Mouse (Mus musculus) CH12.LX (cell line): ENCODE data around the gene Bola3. TPM values are rescaled to one million over a fixed set of nuclear protein-coding genes. Genes with fewer than 3 reads are reported as not detected.
"Not testable (repeated sequence)": the region's sequence is repeated elsewhere in the genome, so short reads cannot be mapped to it uniquely, and the experiment has no call there.

Experiments
- DNase-seq: peaks from one replicate; pipeline ENCODE4 v3.0.0-alpha.2; 2013; ENCODE audit errors: extremely low read depth
- H3K27ac ChIP-seq: 2 replicates; pipeline ENCODE4 v1.5.1; 2012; ENCODE audit warnings: low read depth, mild to moderate bottlenecking, control low read depth, moderate library complexity; ENCODE audit not compliant: insufficient read depth
- H3K27me3 ChIP-seq: replicated peaks from 2 replicates; pipeline ENCODE3; 2012; ENCODE audit warnings: inconsistent platforms
- H3K36me3 ChIP-seq, 2 experiments: replicated peaks in 1 of 2; 2 replicates each; pipeline versions ENCODE3 to v1.6.1; 2012; ENCODE audit warnings: inconsistent platforms in 1 of 2, low read length in 1 of 2, mild to moderate bottlenecking in 1 of 2, mixed read lengths in 1 of 2, moderate library complexity in 1 of 2; ENCODE audit not compliant: control insufficient read depth in 1 of 2, insufficient read depth in 1 of 2
- H3K4me1 ChIP-seq, 2 experiments: 2 replicates each; pipeline ENCODE4 v1.6.1; 2012; ENCODE audit warnings: inconsistent platforms in 1 of 2, moderate library complexity in 1 of 2; ENCODE audit not compliant: insufficient read depth in 2 of 2, control insufficient read depth in 1 of 2
- H3K4me2 ChIP-seq: 2 replicates; pipeline ENCODE4 v1.6.1; 2012; ENCODE audit warnings: low read depth, mild to moderate bottlenecking, control low read depth; ENCODE audit not compliant: poor library complexity, insufficient read depth, severe bottlenecking
- H3K4me3 ChIP-seq, 3 experiments: fragments of 150-350 bp in 1 of 3; sonication (generic) in 1 of 3; replicated peaks in 1 of 3; 2 replicates each; pipeline versions ENCODE3 to v1.5.1; 2011 to 2012; ENCODE audit warnings: low read depth in 2 of 3, low read length in 2 of 3, mild to moderate bottlenecking in 2 of 3, moderate library complexity in 2 of 3, control low read depth in 1 of 3, improper control_type of control experiment in 1 of 3, inconsistent platforms in 1 of 3, mixed read lengths in 1 of 3; ENCODE audit not compliant: poor library complexity in 1 of 3
- H3K79me2 ChIP-seq: replicated peaks from 2 replicates; pipeline ENCODE4 v1.6.1; 2012; ENCODE audit warnings: mild to moderate bottlenecking, moderate library complexity; ENCODE audit not compliant: control insufficient read depth, poor library complexity, insufficient read depth, severe bottlenecking; ENCODE audit errors: extremely low read depth
- H3K9ac ChIP-seq: 2 replicates; pipeline ENCODE4 v1.6.1; 2012; ENCODE audit warnings: low read depth, mild to moderate bottlenecking, control low read depth, moderate library complexity; ENCODE audit not compliant: insufficient read depth
- H3K9me3 ChIP-seq: replicated peaks from 2 replicates; pipeline ENCODE3; 2012; ENCODE audit warnings: low read length, inconsistent platforms, mixed read lengths
- CHD2 ChIP-seq: IDR thresholded peaks from 2 replicates; pipeline ENCODE4 v1.6.1; 2011; ENCODE audit warnings: low read length, improper control_type of control experiment
- E2F4 ChIP-seq: IDR thresholded peaks from 2 replicates; pipeline ENCODE4 v1.6.1; 2011; ENCODE audit warnings: low read depth, low read length, improper control_type of control experiment; ENCODE audit not compliant: insufficient replicate concordance
- EP300 ChIP-seq: IDR thresholded peaks from 2 replicates; pipeline ENCODE4 v1.6.1; 2011; ENCODE audit warnings: low read length, improper control_type of control experiment
- IRF4 ChIP-seq: IDR thresholded peaks from 2 replicates; pipeline ENCODE4 v1.6.1; 2014; ENCODE audit warnings: low read depth, mild to moderate bottlenecking, inconsistent platforms, low read length, improper control_type of control experiment
- JUND ChIP-seq: conservative IDR thresholded peaks from 2 replicates; pipeline ENCODE4 v1.6.1; 2011; ENCODE audit warnings: low read depth, low read length, improper control_type of control experiment
- KAT2A ChIP-seq: IDR thresholded peaks from 2 replicates; pipeline ENCODE4 v1.6.1; 2012; ENCODE audit warnings: low read length, improper control_type of control experiment, inconsistent platforms; ENCODE audit not compliant: insufficient replicate concordance
- MAX ChIP-seq: IDR thresholded peaks from 2 replicates; pipeline ENCODE4 v1.6.1; 2011; ENCODE audit warnings: low read length, improper control_type of control experiment
- MAZ ChIP-seq: IDR thresholded peaks from 2 replicates; pipeline ENCODE4 v1.6.1; 2012; ENCODE audit warnings: low read depth, mild to moderate bottlenecking, inconsistent platforms, low read length, improper control_type of control experiment, moderate library complexity
- MEF2A ChIP-seq: IDR thresholded peaks from 2 replicates; pipeline ENCODE4 v1.6.1; 2014; ENCODE audit warnings: low read depth, mild to moderate bottlenecking, inconsistent platforms, low read length, improper control_type of control experiment, borderline replicate concordance
- MYC ChIP-seq: IDR thresholded peaks from 2 replicates; pipeline ENCODE4 v1.6.1; 2011; ENCODE audit warnings: low read depth, mild to moderate bottlenecking, improper control_type of control experiment, low read length
- NELFE ChIP-seq: IDR thresholded peaks from 2 replicates; pipeline ENCODE4 v1.6.1; 2011; ENCODE audit warnings: low read depth, low read length, improper control_type of control experiment
- POLR2AphosphoS2 ChIP-seq: IDR thresholded peaks from 2 replicates; pipeline ENCODE4 v1.6.1; 2011; ENCODE audit warnings: low read depth, low read length, improper control_type of control experiment
- TBP ChIP-seq: conservative IDR thresholded peaks from 2 replicates; pipeline ENCODE4 v1.6.1; 2011; ENCODE audit warnings: low read depth, low read length, improper control_type of control experiment
- USF1 ChIP-seq: IDR thresholded peaks from 2 replicates; pipeline ENCODE4 v1.6.1; 2014; ENCODE audit warnings: low read depth, mild to moderate bottlenecking, inconsistent platforms, low read length, improper control_type of control experiment
- USF2 ChIP-seq: conservative IDR thresholded peaks from 2 replicates; pipeline ENCODE4 v1.6.1; 2011; ENCODE audit warnings: low read depth, low read length, improper control_type of control experiment
- ZKSCAN1 ChIP-seq: IDR thresholded peaks from 2 replicates; pipeline ENCODE4 v1.6.1; 2012; ENCODE audit warnings: low read depth, inconsistent platforms, low read length, improper control_type of control experiment, borderline replicate concordance
- ZNF384 ChIP-seq: IDR thresholded peaks from 2 replicates; pipeline ENCODE4 v1.6.1; 2012; ENCODE audit warnings: low read depth, low read length, improper control_type of control experiment, inconsistent platforms
- dilution Hi-C: fragments of 300-500 bp; cut with MboI; formaldehyde crosslinking; loops from 2 replicates; pipeline ENCODE4 v1.14.3; 2020; ENCODE audit warnings: low sequenced_read_pairs; ENCODE audit not compliant: extremely low pct_unique_long_range_greater_than_20kb, extremely low pct_ligation_motif_present
- in situ Hi-C: fragments of 300-500 bp; cut with MboI; formaldehyde crosslinking; loops from 3 replicates; pipeline ENCODE4 v1.14.3; 2019; ENCODE audit warnings: low sequenced_read_pairs, low pct_ligation_motif_present, low pct_unique_long_range_greater_than_20kb, mixed read lengths
- polyA plus RNA-seq: library from polyadenylated mRNA; unstranded; fragments of >175 nt; gene quantifications from 2 replicates; pipeline ENCODE4 v1.2.1, GENCODE M21; 2012; ENCODE audit warnings: low read depth; ENCODE audit not compliant: insufficient read length
- total RNA-seq, 2 experiments: library from RNA; depleted of rRNA; stranded (reverse); fragments of 300-350 nt in 1 of 2; fragments of >200 nt in 1 of 2; gene quantifications; 2 replicates each; pipeline ENCODE4 v1.2.3; 2012 to 2014

The Bola3 gene
- total and polyA plus RNA-seq, 3 experiments = 35.3 to 223 (median 60.5) TPM

DNA sequence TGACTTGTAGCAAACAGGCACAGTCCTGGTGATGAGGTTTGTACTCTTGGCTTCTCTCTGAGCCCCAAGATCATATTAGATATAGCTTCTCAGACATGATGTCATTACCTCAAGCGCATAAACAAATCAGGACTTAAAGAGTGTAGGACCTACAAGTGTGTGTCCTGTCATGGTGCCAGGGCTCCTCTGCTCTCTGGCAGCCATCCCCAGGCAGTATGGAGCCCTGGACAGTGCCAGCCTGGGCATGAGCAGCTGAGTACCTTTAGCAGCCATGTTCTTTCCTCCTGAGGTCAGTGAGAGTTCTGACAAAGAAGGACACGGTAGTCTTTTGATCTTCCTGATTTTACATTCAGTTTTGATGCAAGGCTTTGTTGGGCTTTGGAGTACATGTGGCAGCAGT is 6.0 kb upstream of the Bola3 start:
- H3K4me2 ChIP-seq = no peak overlapping the region
- in situ Hi-C loops = no loop called here
- H3K9me3 ChIP-seq = no peaks in the 10 kb centered on the region
- peaks cover 51 to 69% of the 10 kb centered on the region in 2 experiments for H3K36me3 ChIP-seq
- TF ChIP-seq MAX = no peak
- no peak for TF ChIP-seq USF2
- TF ChIP-seq CHD2 = no peak
- no peak for TF ChIP-seq JUND
- no peak for TF ChIP-seq USF1
- TF ChIP-seq POLR2AphosphoS2 = no peak
- no peak for TF ChIP-seq MAZ
- TF ChIP-seq MEF2A = no peak
- TF ChIP-seq IRF4 = no peak
- TF ChIP-seq TBP = no peak
- no peak for TF ChIP-seq MYC
- TF ChIP-seq EP300 = no peak
- no peak for TF ChIP-seq E2F4
- TF ChIP-seq, all 38 proteins: peak for 0
- Histone ChIP-seq H3K79me2 (peaks cover 6% of the 10 kb centered on the region), H3K27me3 (no peaks in the 10 kb centered on the region), H3K27ac (no peak overlapping the region), H3K4me1 (no peaks in the 10 kb centered on the region), H3K4me3 (no peak overlapping the region), H3K9ac (no peak overlapping the region)
- dilution Hi-C loops = no loop called here
- DNase-seq = no peak

- H3K27ac ChIP-seq, DNase-seq, H3K9ac ChIP-seq, H3K27me3 ChIP-seq, H3K4me1 ChIP-seq, in situ Hi-C loops, H3K4me2 ChIP-seq, H3K4me3 ChIP-seq, H3K79me2 ChIP-seq, dilution Hi-C loops, H3K9me3 ChIP-seq: not testable (repeated sequence)
- H3K36me3 ChIP-seq = peaks cover 37 to 53% of the 10 kb centered on the region in 2 experiments
Measured at GRCm38 (mm10) chr6:83345285-83345684, 3.7 kb upstream of the Bola3 start.

GRCm38 (mm10) chr6:83347916-83348315 is 1.0 kb upstream of the Bola3 start:
- no peaks in the 10 kb centered on the region for H3K27me3 ChIP-seq
- dilution Hi-C loops = no loop called here

More at GRCm38 (mm10) chr6:83347916-83348315, 1.0 kb upstream of the Bola3 start:
- TF ChIP-seq KAT2A (no peak), ZNF384 (no peak), ZKSCAN1 (no peak), NELFE (no peak)
- H3K4me3 ChIP-seq = no peak overlapping the region
- in situ Hi-C loops = no loop called here
- H3K36me3 ChIP-seq = peaks cover 23 to 51% of the 10 kb centered on the region in 2 experiments
- H3K27ac ChIP-seq = no peak overlapping the region
- no peak overlapping the region for H3K4me2 ChIP-seq
- no peak overlapping the region for H3K9ac ChIP-seq
- DNase-seq = no peak
- no peaks in the 10 kb centered on the region for H3K79me2 ChIP-seq
- H3K4me1 ChIP-seq = peaks cover 7 to 17% of the 10 kb centered on the region in 2 experiments
- no peaks in the 10 kb centered on the region for H3K9me3 ChIP-seq
